Mouse (Mus musculus) colon, adult 2 months (tissue): ENCODE results near the gene Atn1. TPM values are rescaled to one million over a fixed set of nuclear protein-coding genes. Genes with fewer than 3 reads are reported as not detected.

ENCODE experiments used
- polyA plus RNA-seq: library from polyadenylated mRNA; depleted of rRNA; stranded (reverse); fragments of >200 nt; gene quantifications from 2 replicates; pipeline ENCODE4 v1.2.3, GENCODE M21; 2012; rRNA removed

The Atn1 gene
- 52.2 and 59.6 TPM in 2 replicates for polyA plus RNA-seq

DNA sequence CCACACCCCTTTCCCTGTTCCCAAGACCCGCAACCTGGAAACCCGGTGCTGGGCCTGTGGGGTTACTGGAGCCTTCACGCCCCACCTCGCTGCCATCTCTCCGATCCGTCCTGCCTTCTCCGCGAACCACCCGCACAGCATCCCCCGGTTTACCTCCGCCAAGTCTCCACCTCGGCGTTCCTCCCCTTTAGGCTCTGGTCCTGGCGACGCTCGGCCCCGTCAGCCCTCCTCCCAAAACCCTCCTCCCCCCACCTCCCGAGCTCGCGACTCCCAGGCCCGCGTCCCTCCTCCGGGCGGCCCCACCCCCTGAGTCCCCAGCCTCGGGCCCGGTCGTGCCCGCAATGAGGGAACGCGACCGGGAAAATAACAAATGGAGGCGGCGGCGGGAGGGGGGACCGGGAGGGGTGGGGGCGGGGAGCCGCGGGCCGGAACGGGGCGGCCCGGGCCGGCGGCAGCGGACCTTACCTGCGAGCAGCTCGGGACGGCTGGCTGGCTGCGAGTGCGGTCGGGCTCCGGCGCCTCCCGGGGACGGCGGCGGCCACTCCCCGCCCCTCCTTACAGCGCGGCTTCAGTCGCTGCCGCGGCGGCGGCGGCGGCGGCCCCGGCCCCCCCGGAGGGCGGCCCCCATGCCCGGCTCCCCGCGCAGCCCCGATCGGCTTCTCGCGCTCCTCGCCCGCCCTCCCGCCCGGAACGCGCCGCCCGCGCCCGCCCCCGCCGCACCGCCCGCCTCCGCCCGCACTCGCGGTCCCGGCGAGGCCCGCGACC, at the start of gene Atn1, which contains the start of gene Gm45234:
Atn1 (minus strand) TSS at position 694 of the 765 bp plus-strand sequence.
Gm45234 (minus strand) TSS at position 191 of the 765 bp plus-strand sequence.

DNA sequence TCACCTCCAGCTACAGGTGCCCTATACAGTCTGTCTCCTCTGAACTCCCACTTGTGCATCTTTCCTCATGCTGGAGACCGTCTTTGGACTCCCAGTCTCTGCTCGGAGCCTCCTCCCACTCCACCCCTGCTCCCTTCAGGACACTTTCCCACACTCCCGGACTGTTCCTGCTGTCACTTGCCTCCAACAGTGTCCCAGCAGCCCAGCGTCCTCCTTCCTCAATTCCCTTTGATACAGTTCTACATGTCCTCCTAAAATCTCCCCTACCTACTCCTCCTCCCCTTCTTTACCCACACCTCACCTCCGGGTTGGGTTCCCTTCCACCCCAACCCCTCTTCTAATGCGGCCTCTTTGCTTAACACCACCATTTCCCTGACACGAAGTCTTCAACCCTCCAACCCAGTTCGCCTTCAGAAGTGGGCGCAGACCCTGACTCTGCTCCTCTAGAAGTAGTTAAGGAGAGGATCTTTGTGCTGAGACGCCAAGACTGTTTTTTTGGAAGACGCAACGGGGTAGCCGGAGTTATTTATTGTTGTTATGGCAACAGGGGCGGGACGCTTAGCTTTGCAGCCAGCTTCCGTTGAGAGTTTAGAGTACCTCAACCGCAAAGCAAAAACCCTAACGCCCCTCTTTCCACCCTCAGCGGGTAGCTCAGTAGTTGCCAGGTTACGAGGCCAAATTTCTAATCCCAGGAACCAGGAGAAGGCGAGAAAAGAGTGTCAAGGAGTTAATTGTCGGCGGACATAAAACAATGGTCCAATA, 23.1 kb upstream of the Atn1 start, which contains the start of gene Lrrc23:
Lrrc23 (minus strand) TSS at position 506 of the 762 bp plus-strand sequence.

DNA sequence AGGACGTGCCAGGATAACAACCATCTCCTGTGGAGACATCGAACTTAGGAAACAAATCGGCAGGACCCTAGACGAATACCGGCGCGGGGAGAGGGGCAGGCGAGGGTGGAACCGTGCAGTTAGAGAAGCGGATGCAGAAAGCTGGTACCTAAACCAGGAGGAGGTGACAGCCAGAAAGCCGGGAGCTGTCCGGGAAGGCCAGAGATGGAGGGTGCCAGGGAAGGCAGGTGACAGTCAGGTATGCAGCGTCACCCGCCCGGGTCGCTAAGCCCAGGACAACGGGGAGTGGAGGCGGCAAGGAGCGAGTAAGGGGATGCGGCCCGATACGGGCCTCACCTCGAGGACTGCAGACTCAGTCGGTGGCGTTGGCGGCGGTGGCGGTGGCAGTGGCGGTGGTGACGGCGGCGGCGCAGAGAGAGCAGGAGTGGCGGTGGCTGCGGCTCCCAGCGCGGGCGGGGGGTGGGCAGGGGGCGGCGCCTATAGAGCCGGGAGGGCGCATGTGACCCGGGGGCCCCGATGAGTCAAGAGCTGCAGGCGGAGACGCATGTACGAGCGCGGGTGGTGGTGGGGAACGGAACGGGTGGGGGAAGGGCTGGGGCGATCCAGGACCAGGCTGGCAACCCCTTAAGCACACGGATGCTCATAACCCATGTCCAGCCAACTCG, 12.9 kb upstream of the Atn1 start, which contains the start of gene Eno2:
Eno2 (minus strand) TSS at position 573 of the 665 bp plus-strand sequence.

DNA sequence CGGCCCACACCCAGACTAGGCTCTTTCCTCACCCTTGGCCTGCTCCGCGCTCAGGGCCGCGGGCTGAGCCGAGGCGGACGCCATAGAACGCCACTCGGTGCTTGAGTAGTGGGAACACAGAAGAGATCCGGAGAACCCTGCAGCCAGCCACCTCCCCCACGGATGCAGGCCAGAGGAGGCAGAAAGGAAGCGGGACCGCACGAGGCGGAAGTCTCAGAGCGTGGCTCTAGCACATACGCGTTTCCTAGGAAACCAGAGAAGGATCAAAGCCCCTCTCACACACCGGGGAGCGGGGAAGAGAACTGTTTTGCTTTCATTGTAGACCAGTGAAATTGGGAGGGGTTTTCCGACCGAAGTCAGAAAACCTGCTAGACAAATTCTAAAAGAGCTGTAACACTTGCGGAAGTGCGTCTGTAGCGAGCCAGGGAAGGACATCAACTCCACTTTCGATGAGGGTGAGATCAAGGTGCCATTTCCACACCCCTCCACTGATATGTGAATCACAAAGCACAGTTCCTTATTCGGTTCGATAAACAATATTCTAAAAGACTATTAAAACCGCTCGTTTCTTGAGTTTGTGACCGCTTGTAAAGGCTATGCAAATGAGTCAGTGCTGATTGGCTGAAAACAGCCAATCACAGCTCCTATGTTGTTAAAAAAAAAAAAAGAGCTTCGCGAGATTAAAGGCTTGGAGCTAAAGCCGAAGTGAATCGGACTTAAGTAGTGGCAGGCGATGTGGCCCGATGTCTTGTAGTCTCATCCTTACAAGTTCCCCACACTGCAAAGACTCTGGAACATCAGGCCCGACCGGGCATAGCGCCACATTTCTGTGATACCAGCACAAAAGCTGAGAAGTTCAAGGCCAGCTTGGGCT, 15.2 kb downstream of the Atn1 start, which contains the start of gene Grcc10:
Grcc10 (minus strand) TSS at position 487 of the 874 bp plus-strand sequence.

DNA sequence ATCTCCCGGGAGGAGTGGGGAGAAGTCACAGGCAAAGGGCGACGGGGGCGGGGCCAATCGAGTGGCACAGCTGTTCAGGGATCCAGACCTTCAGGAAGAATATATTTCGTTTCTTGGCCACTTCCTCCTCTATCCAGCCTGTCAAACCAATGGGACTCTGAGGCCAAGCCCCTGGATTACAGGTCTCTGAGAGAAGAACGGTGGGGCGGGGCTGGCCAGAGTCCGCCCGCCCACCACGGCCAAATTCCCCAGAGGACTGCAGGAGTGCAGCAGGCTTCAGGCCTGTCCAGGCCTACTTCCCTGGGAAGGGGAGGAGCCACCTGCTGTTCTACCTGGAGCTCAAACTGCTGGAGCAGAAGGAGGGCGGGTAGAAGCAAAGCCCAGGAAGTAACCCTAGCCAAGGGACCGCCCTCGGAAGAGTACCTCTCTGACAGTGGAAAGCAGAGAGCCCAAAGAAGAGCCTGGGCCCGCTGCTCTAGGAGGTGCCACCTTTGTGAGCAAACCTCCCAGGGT, 17.8 kb downstream of the Atn1 start, which contains the start of gene Ptpn6:
Ptpn6 (minus strand) TSS at position 204 of the 513 bp plus-strand sequence.

DNA sequence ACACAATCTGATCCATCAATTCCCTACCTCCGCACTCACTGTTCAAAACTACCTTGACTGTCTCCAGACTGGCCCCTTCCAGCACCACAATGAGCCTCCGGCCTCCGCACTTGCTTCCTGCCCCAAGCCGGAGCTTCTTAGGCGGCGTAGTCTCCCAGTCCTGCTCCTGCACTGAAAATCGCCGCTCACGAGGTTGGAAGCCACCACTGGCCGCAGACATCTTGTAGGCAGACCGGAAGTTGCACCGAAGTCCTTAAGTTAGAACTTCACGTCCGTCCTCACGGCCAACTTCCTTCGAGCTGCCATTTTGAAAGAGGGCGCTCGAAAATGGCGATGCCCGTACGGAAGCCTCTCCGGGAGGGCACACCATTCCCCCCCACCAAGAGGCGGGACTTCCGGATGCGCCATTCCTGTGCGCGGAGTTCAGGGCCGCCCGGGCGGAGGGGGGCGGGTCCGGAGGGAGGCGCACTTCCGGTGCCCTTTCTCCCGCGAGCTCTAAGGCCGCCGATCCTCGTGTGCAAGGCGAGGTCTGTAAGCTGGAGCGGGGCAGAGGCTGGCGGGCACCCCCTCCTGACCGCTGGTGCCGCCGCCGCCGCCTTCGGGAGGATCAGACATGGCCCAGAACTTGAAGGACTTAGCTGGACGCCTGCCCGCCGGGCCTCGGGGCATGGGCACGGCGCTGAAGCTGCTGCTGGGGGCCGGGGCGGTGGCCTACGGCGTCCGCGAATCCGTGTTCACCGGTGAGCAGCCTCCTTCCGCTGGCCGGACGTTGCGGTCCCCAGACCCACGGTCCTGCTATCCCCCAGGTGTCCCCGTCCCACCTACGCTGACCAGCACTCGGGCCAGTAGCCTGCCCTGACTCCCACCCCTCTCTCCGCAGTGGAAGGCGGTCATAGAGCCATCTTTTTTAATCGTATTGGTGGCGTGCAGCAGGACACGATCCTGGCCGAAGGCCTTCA, 44.2 kb downstream of the Atn1 start, which contains the start of the genes Emg1 and Phb2:
Emg1 (minus strand) TSS at position 355 of the 959 bp plus-strand sequence.
Phb2 (plus strand) TSS at position 513 of the 959 bp plus-strand sequence.

Other genes with a start within 250 kb of the Atn1 start
- 16.3 and 21.3 TPM in 2 replicates for gene C1ra, start 244.1 kb downstream of the Atn1 start, polyA plus RNA-seq
- gene C1s1, start 214.2 kb downstream of the Atn1 start, polyA plus RNA-seq = 25.9 and 28.2 TPM in 2 replicates
- gene C1rb, start 186.2 kb downstream of the Atn1 start, polyA plus RNA-seq = not detected in 2 replicates
- not detected in 2 replicates for gene C1s2, start 120.4 kb downstream of the Atn1 start, polyA plus RNA-seq
- 102 and 141 TPM in 2 replicates for gene Lpcat3, start 93.5 kb downstream of the Atn1 start, polyA plus RNA-seq
- gene Emg1, start 44.3 kb downstream of the Atn1 start, polyA plus RNA-seq = 36.9 and 39.0 TPM in 2 replicates
- gene Phb2, start 44.2 kb downstream of the Atn1 start, polyA plus RNA-seq = 151 and 193 TPM in 2 replicates
- gene Ptpn6, start 17.8 kb downstream of the Atn1 start, polyA plus RNA-seq = 22.8 and 27.5 TPM in 2 replicates
- 180 and 222 TPM in 2 replicates for gene Grcc10, start 15.2 kb downstream of the Atn1 start, polyA plus RNA-seq
- not detected in 2 replicates for gene Gm45234, start 503 bp downstream of the Atn1 start, polyA plus RNA-seq
- 8.6 and 8.8 TPM in 2 replicates for gene Eno2, start 13.1 kb upstream of the Atn1 start, polyA plus RNA-seq
- 0.40 and 0.79 TPM in 2 replicates for gene Lrrc23, start 23.2 kb upstream of the Atn1 start, polyA plus RNA-seq
- gene Spsb2, start 52.1 kb upstream of the Atn1 start, polyA plus RNA-seq = 39.0 and 41.2 TPM in 2 replicates
- 442 and 514 TPM in 2 replicates for gene Tpi1, start 57.8 kb upstream of the Atn1 start, polyA plus RNA-seq
- gene Usp5, start 73.0 kb upstream of the Atn1 start, polyA plus RNA-seq = 66.9 and 70.4 TPM in 2 replicates
- gene Cdca3, start 73.0 kb upstream of the Atn1 start, polyA plus RNA-seq = 38.3 and 47.5 TPM in 2 replicates
- 0.21 and 0.29 TPM in 2 replicates for gene Gnb3, start 83.8 kb upstream of the Atn1 start, polyA plus RNA-seq
- 25.9 and 26.2 TPM in 2 replicates for gene P3h3, start 101.2 kb upstream of the Atn1 start, polyA plus RNA-seq
- 2.3 and 2.7 TPM in 2 replicates for gene Gpr162, start 107.5 kb upstream of the Atn1 start, polyA plus RNA-seq
- 2.7 and 3.0 TPM in 2 replicates for gene Cd4, start 131.7 kb upstream of the Atn1 start, polyA plus RNA-seq
- 2.7 and 4.0 TPM in 2 replicates for gene Lag3, start 155.2 kb upstream of the Atn1 start, polyA plus RNA-seq
- 894 and 1,886 TPM in 2 replicates for gene Ptms, start 163.6 kb upstream of the Atn1 start, polyA plus RNA-seq
- gene Mlf2, start 174.9 kb upstream of the Atn1 start, polyA plus RNA-seq = 357 and 413 TPM in 2 replicates
- 206 and 213 TPM in 2 replicates for gene Cops7a, start 209.0 kb upstream of the Atn1 start, polyA plus RNA-seq
- 8.4 and 8.6 TPM in 2 replicates for gene Pianp, start 240.2 kb upstream of the Atn1 start, polyA plus RNA-seq